Mouse (Mus musculus) limb, embryonic 14.5 days (tissue): Measurements from ENCODE around the gene Alpl. TPM values are rescaled to one million over a fixed set of nuclear protein-coding genes. Genes with fewer than 3 reads are reported as not detected.

Experiments used
- ATAC-seq: fragments of 200-750 bp; cut with Nextera tagmentation; 2 replicates; pipeline ENCODE4 v1.8.0; 2017; ENCODE audit warnings: low read depth, moderate number of reproducible peaks, moderate TSS enrichment; ENCODE audit not compliant: low FRiP score
- DNase-seq: peaks from one replicate; pipeline ENCODE4 v3.0.0-alpha.2; 2015; ENCODE audit warnings: low spot score
- H3K27ac ChIP-seq: fragments of 300-500 bp; sonication (generic); replicated peaks from 2 replicates; pipeline ENCODE4 v1.5.1; 2014; ENCODE audit warnings: low read depth, mild to moderate bottlenecking, low read length, moderate library complexity, mixed read lengths
- H3K27me3 ChIP-seq: fragments of 300-500 bp; sonication (generic); 2 replicates; pipeline ENCODE4 v1.6.1; 2014; ENCODE audit warnings: low read length, mixed read lengths; ENCODE audit not compliant: control insufficient read depth, insufficient read depth
- H3K36me3 ChIP-seq: fragments of 300-500 bp; sonication (generic); 2 replicates; pipeline ENCODE4 v1.6.1; 2014; ENCODE audit warnings: mild to moderate bottlenecking, low read length, moderate library complexity, mixed read lengths; ENCODE audit not compliant: control insufficient read depth, insufficient read depth
- H3K4me1 ChIP-seq: fragments of 300-500 bp; sonication (generic); 2 replicates; pipeline ENCODE4 v1.6.1; 2014; ENCODE audit warnings: antibody characterized with exemption, low read length, mixed read lengths; ENCODE audit not compliant: control insufficient read depth, insufficient read depth
- H3K4me2 ChIP-seq: fragments of 300-500 bp; sonication (generic); replicated peaks from 2 replicates; pipeline ENCODE4 v1.6.1; 2014; ENCODE audit warnings: low read depth, mild to moderate bottlenecking, low read length, moderate library complexity; ENCODE audit not compliant: severe bottlenecking
- H3K4me3 ChIP-seq: fragments of 300-500 bp; sonication (generic); replicated peaks from 2 replicates; pipeline ENCODE4 v1.5.1; 2014; ENCODE audit warnings: low read length
- H3K9ac ChIP-seq: fragments of 300-500 bp; sonication (generic); 2 replicates; pipeline ENCODE4 v1.6.1; 2014; ENCODE audit warnings: mild to moderate bottlenecking, low read depth, low read length, moderate library complexity; ENCODE audit not compliant: severe bottlenecking
- H3K9me3 ChIP-seq: fragments of 300-500 bp; sonication (generic); 2 replicates; pipeline ENCODE4 v1.6.1; 2016; ENCODE audit warnings: low read length; ENCODE audit not compliant: control insufficient read depth
- POLR2A ChIP-seq: fragments of 200-500 bp; IDR thresholded peaks from 2 replicates; pipeline ENCODE4 v1.8.0; 2012; ENCODE audit warnings: inconsistent platforms, mild to moderate bottlenecking, moderate library complexity, borderline replicate concordance; ENCODE audit not compliant: insufficient read depth, insufficient read length; ENCODE audit errors: extremely low read depth
- WGBS: fragments of 180-500 bp; shearing (Covaris S2); extraction: QIAGEN DNeasy Blood & Tissue Kit; methylation state at CpG from one replicate; pipeline ENCODE4 v1.1.7; 2014; 5-methylcytosine and 5-hydroxymethylcytosine counted together
- polyA plus RNA-seq, 2 experiments: library from polyadenylated mRNA; depleted of rRNA in 1 of 2; stranded (reverse) in 1 of 2; unstranded in 1 of 2; fragments of >200 nt; fragmentation: Nextera tagmentation in 1 of 2; extraction: Ambion mirVana in 1 of 2; gene quantifications; 2 replicates each; pipeline versions ENCODE4 v1.2.1 to v1.2.3; 2012 to 2014

Gene Alpl
- polyA plus RNA-seq, 2 experiments: 28.0 to 31.4 TPM

- no peak overlapping the region for H3K4me3 ChIP-seq
- 79% methylated on average over 7 of the region's 7 CpGs for WGBS
Measured at GRCm38 (mm10) chr4:137740350-137740749, 55.8 kb downstream of the Alpl start.

GRCm38 (mm10) chr4:137739151-137739923 is 56.8 kb downstream of the Alpl start:
- Histone ChIP-seq H3K27ac (no peak overlapping the region), H3K27me3 (no peaks in the 10 kb centered on the region), H3K4me3 (no peak overlapping the region), H3K36me3 (no peaks in the 10 kb centered on the region), H3K4me2 (peak overlapping the region; percentile 35; the same call in 1 of the 2 replicates), H3K9ac (no peak overlapping the region), H3K4me1 (peaks cover 7% of the 10 kb centered on the region), H3K9me3 (no peaks in the 10 kb centered on the region)
- 53% methylated on average over 9 of the region's 9 CpGs for WGBS
- TF ChIP-seq POLR2A: no peak
- DNase-seq (peak; percentile 74), ATAC-seq (peak; percentile 73; the same call in 1 of the 2 replicates)

More at GRCm38 (mm10) chr4:137740350-137740749, 55.8 kb downstream of the Alpl start:
- H3K9ac ChIP-seq: no peak overlapping the region
- no peak for TF ChIP-seq POLR2A
- ATAC-seq: no peak
- H3K4me1 ChIP-seq: peaks cover 7% of the 10 kb centered on the region
- no peak overlapping the region for H3K4me2 ChIP-seq
- no peaks in the 10 kb centered on the region for H3K9me3 ChIP-seq
- no peaks in the 10 kb centered on the region for H3K36me3 ChIP-seq
- H3K27me3 ChIP-seq: no peaks in the 10 kb centered on the region
- DNase-seq: no peak
- H3K27ac ChIP-seq: no peak overlapping the region

GRCm38 (mm10) chr4:137737760-137738159 is 58.4 kb downstream of the Alpl start:
- Histone ChIP-seq H3K27ac (no peak overlapping the region), H3K4me2 (no peak overlapping the region), H3K36me3 (no peaks in the 10 kb centered on the region), H3K4me1 (peaks cover 7% of the 10 kb centered on the region), H3K9me3 (no peaks in the 10 kb centered on the region), H3K27me3 (no peaks in the 10 kb centered on the region), H3K4me3 (no peak overlapping the region), H3K9ac (no peak overlapping the region)
- DNase-seq (no peak), ATAC-seq (no peak)
- TF ChIP-seq POLR2A: no peak
- 65% methylated on average over 3 of the region's 3 CpGs for WGBS

GRCm38 (mm10) chr4:137736220-137736701 is 59.9 kb downstream of the Alpl start:
- Histone ChIP-seq H3K4me1 (peaks cover 7% of the 10 kb centered on the region), H3K4me2 (no peak overlapping the region), H3K27ac (no peak overlapping the region), H3K4me3 (no peak overlapping the region), H3K36me3 (no peaks in the 10 kb centered on the region), H3K9me3 (no peaks in the 10 kb centered on the region), H3K27me3 (no peaks in the 10 kb centered on the region), H3K9ac (no peak overlapping the region)
- ATAC-seq (no peak; the same call in 1 of the 2 replicates), DNase-seq (no peak)
- 34% methylated on average over 11 of the region's 11 CpGs for WGBS
- TF ChIP-seq POLR2A: no peak

GRCm38 (mm10) chr4:137733459-137733858 is 62.7 kb downstream of the Alpl start:
- WGBS: 65% methylated on average over 5 of the region's 5 CpGs
- Histone ChIP-seq H3K4me3 (no peak overlapping the region), H3K27me3 (peaks cover 13% of the 10 kb centered on the region), H3K9me3 (no peaks in the 10 kb centered on the region), H3K4me1 (peaks cover 7% of the 10 kb centered on the region), H3K36me3 (no peaks in the 10 kb centered on the region), H3K27ac (no peak overlapping the region), H3K4me2 (no peak overlapping the region), H3K9ac (no peak overlapping the region)
- ATAC-seq: no peak
- DNase-seq: no peak
- TF ChIP-seq POLR2A: no peak
